9 mouse cellular contexts compared by ENCODE assay signal in genomic region chr9:64533488-64534119, GRCm38 (mm10).
DNase-seq lines count a peak whose midpoint lies in the region; ATAC-seq lines count a peak whose summit lies in the region.
"Had no signal": no experiment of that assay in that cellular context is flagged by ENCODE, and none has a peak within 500 bp of the region (broad histone marks: within the 10 kb centered on the region; RNA-seq: fewer than 3 reads in every experiment).

No protein-coding gene starts in this region.

- peak; percentile 4 to 8 for DNase-seq in frontal cortex, postnatal 36 days (ENCODE audit: low spot score in 2 of 2)
- no peak for DNase-seq in frontal cortex, postnatal 10 days (ENCODE audit: low spot score in 2 of 2)
- DNase-seq in spleen, adult 12 weeks (ENCODE audit: low spot score): peak; percentile 77
- no peak for DNase-seq in spleen, adult 18-20 months
- no peak for DNase-seq in lung, adult 18-20 months
- no peak for DNase-seq in right cerebral cortex, postnatal 14 days
- no peak for DNase-seq in adrenal gland, adult 2 months

- ATAC-seq in liver, embryonic 15.5 days (ENCODE audit: insufficient read depth): peak; percentile 93

- 11% methylated on average over 15 of the region's 15 CpGs for WGBS in liver, embryonic 15.5 days (ENCODE audit: insufficient replicate concordance)

- H3K9me3 ChIP-seq in liver, embryonic 15.5 days (replicated peaks): no peaks in the 10 kb centered on the region
- H3K9me3 ChIP-seq: embryonic facial prominence, embryonic 12.5 days had no signal

- no peaks in the 10 kb centered on the region for H3K36me3 ChIP-seq in liver, embryonic 15.5 days (replicated peaks)
- H3K36me3 ChIP-seq: embryonic facial prominence, embryonic 12.5 days had no signal

- peaks cover 72% of the 10 kb centered on the region for H3K4me1 ChIP-seq in liver, embryonic 15.5 days (replicated peaks)

- peak overlapping the region; percentile 21; the same call in 1 of the 2 replicates for H3K4me3 ChIP-seq in liver, embryonic 15.5 days (replicated peaks)
- H3K4me3 ChIP-seq: embryonic facial prominence, embryonic 12.5 days had no signal

- H3K4me2 ChIP-seq in liver, embryonic 15.5 days: peak overlapping the region; percentile 69
- H3K4me2 ChIP-seq: embryonic facial prominence, embryonic 12.5 days had no signal

- H3K27me3 ChIP-seq in liver, embryonic 15.5 days: no peaks in the 10 kb centered on the region

- peak overlapping the region; percentile 100 for H3K27ac ChIP-seq in liver, embryonic 15.5 days (replicated peaks)
- H3K27ac ChIP-seq: embryonic facial prominence, embryonic 12.5 days had no signal

- peak overlapping the region; percentile 58 for H3K9ac ChIP-seq in liver, embryonic 15.5 days
- H3K9ac ChIP-seq: embryonic facial prominence, embryonic 12.5 days had no signal

Comparison
In these comparisons a context has a peak if more than half of its experiments do, and no peak if none do; other contexts are left out.
1. DNase-seq: peak in frontal cortex, postnatal 36 days (2 of 2) and spleen, adult 12 weeks (single experiment); none in frontal cortex, postnatal 10 days (0 of 2), spleen, adult 18-20 months (0 of 2), lung, adult 18-20 months (0 of 2), right cerebral cortex, postnatal 14 days (single experiment) and adrenal gland, adult 2 months (single experiment).